Mouse (Mus musculus): ENCODE results near the gene Henmt1.

DNA sequence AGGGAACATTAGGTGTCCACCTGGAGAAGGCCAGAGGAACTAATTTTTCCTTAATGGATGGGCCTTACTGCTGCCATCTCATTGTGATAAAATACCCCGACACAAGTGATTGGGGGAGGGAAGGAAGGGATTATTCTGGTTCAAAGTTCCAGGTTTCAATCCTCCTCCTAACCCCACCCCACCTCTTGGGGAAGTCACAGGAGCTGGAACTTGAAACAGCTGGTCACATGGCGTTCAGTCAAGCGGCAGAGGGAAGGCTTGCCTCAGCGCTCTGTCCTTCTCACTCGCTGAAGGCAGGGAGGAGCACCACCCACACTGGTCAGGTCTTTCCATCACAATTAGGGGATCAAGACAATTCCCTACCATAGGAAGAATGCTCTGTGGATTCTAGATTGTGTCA, 982 bp upstream of the Henmt1 start:
- TF ChIP-seq CTCF (IDR thresholded peaks at IDR 0.05; ENCODE audit: low read depth, low read length) (no peak), TAL1 (conservative IDR thresholded peaks at IDR 0.05; ENCODE audit: low read depth, low read length) (no peak), GATA1 (IDR thresholded peaks at IDR 0.05; ENCODE audit: borderline replicate concordance, low read length) (no peak)
